Mouse (Mus musculus) ovary, adult 2 months (tissue): ENCODE data around the gene Lmna. TPM values are rescaled to one million over a fixed set of nuclear protein-coding genes. Genes with fewer than 3 reads are reported as not detected.

Experiments used
- polyA plus RNA-seq: library from polyadenylated mRNA; depleted of rRNA; stranded (reverse); fragments of >200 nt; gene quantifications from 2 replicates; pipeline ENCODE4 v1.2.3, GENCODE M21; 2012; rRNA removed

Gene Lmna
- 370 and 373 TPM in 2 replicates for polyA plus RNA-seq

GRCm38 (mm10) chr3:88509692-88510420, at the start of gene Lmna:
Gene Lmna, minus strand, starts transcription at chr3:88509956.

GRCm38 (mm10) chr3:88553525-88553879, 43.7 kb upstream of the Lmna start, which contains the start of gene Ubqln4:
Gene Ubqln4, plus strand, starts transcription at chr3:88553758.

GRCm38 (mm10) chr3:88552676-88553524, 43.1 kb upstream of the Lmna start, which contains the start of gene Lamtor2:
Gene Lamtor2, minus strand, starts transcription at chr3:88553074.

GRCm38 (mm10) chr3:88548180-88548917, 38.6 kb upstream of the Lmna start, which contains the start of gene Rab25:
Gene Rab25, minus strand, starts transcription at chr3:88548300.

GRCm38 (mm10) chr3:88532299-88532674, 22.5 kb upstream of the Lmna start, which contains the start of gene Mex3a:
Gene Mex3a, plus strand, starts transcription at chr3:88532395.

GRCm38 (mm10) chr3:88460983-88461696, 48.6 kb downstream of the Lmna start, which contains the start of gene Sema4a:
Gene Sema4a, minus strand, starts transcription at chr3:88461182.

Other genes with a start within 250 kb of the Lmna start
- gene Gm38392, start 222.7 kb downstream of the Lmna start, polyA plus RNA-seq: 0.13 and 0.24 TPM in 2 replicates
- gene Tsacc, start 213.0 kb downstream of the Lmna start, polyA plus RNA-seq: 3.0 and 4.3 TPM in 2 replicates
- 186 and 218 TPM in 2 replicates for gene Cct3, start 212.8 kb downstream of the Lmna start, polyA plus RNA-seq
- gene Glmp, start 184.9 kb downstream of the Lmna start, polyA plus RNA-seq: 167 and 226 TPM in 2 replicates
- gene Tmem79, start 173.8 kb downstream of the Lmna start, polyA plus RNA-seq: 11.4 and 14.7 TPM in 2 replicates
- 91.2 and 94.9 TPM in 2 replicates for gene Smg5, start 173.7 kb downstream of the Lmna start, polyA plus RNA-seq
- 35.6 and 45.5 TPM in 2 replicates for gene Paqr6, start 145.4 kb downstream of the Lmna start, polyA plus RNA-seq
- 0.33 and 0.38 TPM in 2 replicates for gene Bglap3, start 137.2 kb downstream of the Lmna start, polyA plus RNA-seq
- not detected in 2 replicates for gene Bglap2, start 131.3 kb downstream of the Lmna start, polyA plus RNA-seq
- gene Bglap, start 125.5 kb downstream of the Lmna start, polyA plus RNA-seq: not detected in 2 replicates
- gene Pmf1, start 99.6 kb downstream of the Lmna start, polyA plus RNA-seq: 107 and 123 TPM in 2 replicates
- gene Slc25a44, start 84.8 kb downstream of the Lmna start, polyA plus RNA-seq: 31.8 and 37.9 TPM in 2 replicates
- gene Sema4a, start 48.8 kb downstream of the Lmna start, polyA plus RNA-seq: 40.9 and 48.8 TPM in 2 replicates
- gene Mex3a, start 22.4 kb upstream of the Lmna start, polyA plus RNA-seq: 17.5 and 19.7 TPM in 2 replicates
- gene Rab25, start 38.3 kb upstream of the Lmna start, polyA plus RNA-seq: 41.8 and 42.1 TPM in 2 replicates
- 134 and 152 TPM in 2 replicates for gene Lamtor2, start 43.1 kb upstream of the Lmna start, polyA plus RNA-seq
- 89.1 and 108 TPM in 2 replicates for gene Ubqln4, start 43.8 kb upstream of the Lmna start, polyA plus RNA-seq
- 219 and 314 TPM in 2 replicates for gene Ssr2, start 65.9 kb upstream of the Lmna start, polyA plus RNA-seq
- gene Arhgef2, start 96.0 kb upstream of the Lmna start, polyA plus RNA-seq: 83.5 and 83.9 TPM in 2 replicates
- not detected in 2 replicates for gene Rxfp4, start 143.2 kb upstream of the Lmna start, polyA plus RNA-seq
- 54.8 and 71.4 TPM in 2 replicates for gene Khdc4, start 175.8 kb upstream of the Lmna start, polyA plus RNA-seq
- gene Rit1, start 206.9 kb upstream of the Lmna start, polyA plus RNA-seq: 41.5 and 49.2 TPM in 2 replicates